Mouse (Mus musculus): ENCODE results near the gene Ctsr. TPM values are rescaled to one million over a fixed set of nuclear protein-coding genes. Genes with fewer than 3 reads are reported as not detected.
"Not testable (repeated sequence)": the region's sequence is repeated elsewhere in the genome, so short reads cannot be mapped to it uniquely, and the experiment has no call there.

The Ctsr gene
- polyA plus RNA-seq (2014; fragmentation: Nextera tagmentation; extraction: Ambion mirVana), result not detected in 2 replicates

DNA sequence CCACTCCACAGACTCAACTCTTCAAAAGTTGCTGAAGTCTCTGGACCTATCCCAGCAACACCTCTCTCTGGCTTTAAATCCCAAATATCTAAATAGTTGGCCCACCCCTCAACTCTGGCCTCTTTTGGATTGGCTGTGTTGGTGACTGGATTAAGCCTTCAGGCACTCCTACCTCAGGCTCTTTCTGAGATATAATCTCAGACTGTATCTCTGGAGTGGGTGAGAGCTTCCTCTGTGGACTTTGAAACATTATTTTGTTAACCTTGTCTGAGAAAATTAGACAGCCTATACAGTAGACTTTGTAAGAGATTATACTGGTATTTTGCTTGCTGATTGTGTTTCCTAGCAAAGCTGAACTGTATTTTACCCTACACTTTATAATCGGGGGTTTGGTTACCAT is at the start of gene Ctsr:
TSS of gene Ctsr (minus strand) at position 101 of the 400 bp plus-strand sequence.
- H3K9ac ChIP-seq (replicated peaks; ENCODE audit: low read depth, low read length), result no peak within 1 kb of the TSS
- peaks cover 3% of the 10 kb centered on the region; the same call in 1 of the 2 replicates for H3K9me3 ChIP-seq (ENCODE audit: control insufficient read depth, low read length)
- no peak within 1 kb of the TSS for H3K27ac ChIP-seq (ENCODE audit: low read depth, low read length)
- no peaks in the 10 kb centered on the region for H3K27me3 ChIP-seq (ENCODE audit: control insufficient read depth, insufficient read depth, low read length)
- no peak within 1 kb of the TSS for H3K4me2 ChIP-seq (ENCODE audit: low read depth, low read length)
- no peaks in the 10 kb centered on the region for H3K4me1 ChIP-seq (ENCODE audit: control insufficient read depth, insufficient read depth, low read length)
- no peak for ATAC-seq (ENCODE audit: low read depth)
- H3K4me3 ChIP-seq (ENCODE audit: low read depth, low read length), result no peak within 1 kb of the TSS
- H3K36me3 ChIP-seq (ENCODE audit: control insufficient read depth, insufficient read depth, low read length), result no peaks in the 10 kb centered on the region
- 89% methylated on average over 1 of the region's 1 CpGs for WGBS

DNA sequence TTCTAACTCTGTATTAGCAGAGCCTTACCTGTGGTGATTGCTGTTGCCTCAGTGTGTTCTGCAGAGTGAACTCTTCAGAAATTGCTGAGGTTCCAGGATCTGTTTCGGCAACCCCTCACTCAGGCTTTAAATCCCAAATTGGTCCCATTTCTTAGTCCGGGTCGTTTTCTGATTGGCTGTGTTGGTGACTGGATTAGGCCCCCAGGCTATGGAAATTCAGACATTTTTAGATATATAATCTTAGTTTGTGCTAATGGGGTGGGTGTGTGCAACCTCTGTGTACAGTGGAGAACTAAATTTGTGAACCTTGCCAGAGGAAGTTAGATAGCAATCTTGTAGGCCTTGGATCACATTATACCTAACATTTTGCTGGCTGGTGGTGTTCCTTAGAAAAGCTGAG is 39.3 kb upstream of the Ctsr start, which contains the start of gene Cts6:
TSS of gene Cts6 (minus strand) at position 101 of the 400 bp plus-strand sequence.
- no peak for ATAC-seq (ENCODE audit: low read depth)
- Histone ChIP-seq H3K9me3 (ENCODE audit: control insufficient read depth, low read length) (peaks cover 12% of the 10 kb centered on the region; the same call in 1 of the 2 replicates), H3K27ac (ENCODE audit: low read depth, low read length) (no peak within 1 kb of the TSS), H3K4me1 (ENCODE audit: control insufficient read depth, insufficient read depth, low read length) (no peaks in the 10 kb centered on the region), H3K27me3 (ENCODE audit: control insufficient read depth, insufficient read depth, low read length) (no peaks in the 10 kb centered on the region), H3K4me2 (ENCODE audit: low read depth, low read length) (no peak within 1 kb of the TSS), H3K4me3 (ENCODE audit: low read depth, low read length) (no peak within 1 kb of the TSS), H3K36me3 (ENCODE audit: control insufficient read depth, insufficient read depth, low read length) (no peaks in the 10 kb centered on the region), H3K9ac (replicated peaks; ENCODE audit: low read depth, low read length) (no peak within 1 kb of the TSS)
- WGBS, result 94% methylated on average over 3 of the region's 3 CpGs

DNA sequence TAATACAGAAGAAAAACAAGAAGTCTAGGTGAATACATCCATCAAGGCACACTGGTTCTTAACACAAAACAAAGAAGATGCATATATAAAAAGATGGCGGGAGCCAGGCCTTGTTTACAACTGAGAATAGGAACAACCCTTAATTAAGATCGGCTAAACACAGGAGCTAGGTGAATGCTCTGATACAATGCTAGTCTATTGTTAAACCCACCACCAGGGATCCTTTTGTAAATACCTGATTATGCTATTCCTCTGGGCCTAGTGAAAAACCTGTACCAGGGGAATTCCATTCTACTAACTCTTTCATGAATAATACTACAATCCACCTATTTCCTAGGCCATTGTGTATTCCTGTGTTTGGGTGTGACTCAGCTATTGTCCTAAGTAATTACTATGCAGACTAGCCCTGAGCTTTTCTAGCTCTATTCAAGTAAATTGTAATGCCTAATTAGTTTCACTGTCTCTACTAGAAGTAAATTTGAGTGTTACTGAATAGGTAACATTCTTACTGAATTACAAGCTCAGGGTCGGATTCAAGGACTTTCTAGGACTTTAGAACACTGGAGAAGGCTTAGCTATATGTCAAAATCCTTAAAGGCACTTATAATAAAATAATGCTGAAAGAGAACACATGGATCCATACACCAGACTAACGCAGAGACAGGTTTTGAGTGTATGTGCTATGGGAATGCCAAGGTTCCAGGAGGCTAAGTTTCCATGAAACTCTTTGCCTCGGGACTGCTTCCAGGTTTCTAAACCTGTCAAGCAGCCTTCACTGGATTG is 21.3 kb upstream of the Ctsr start:
- not testable (repeated sequence) for H3K9me3 ChIP-seq (ENCODE audit: control insufficient read depth, low read length); H3K9ac ChIP-seq (replicated peaks; ENCODE audit: low read depth, low read length); ATAC-seq (ENCODE audit: low read depth); H3K27ac ChIP-seq (ENCODE audit: low read depth, low read length); H3K36me3 ChIP-seq (ENCODE audit: control insufficient read depth, insufficient read depth, low read length); H3K4me3 ChIP-seq (ENCODE audit: low read depth, low read length); H3K4me2 ChIP-seq (ENCODE audit: low read depth, low read length); H3K27me3 ChIP-seq (ENCODE audit: control insufficient read depth, insufficient read depth, low read length); H3K4me1 ChIP-seq (ENCODE audit: control insufficient read depth, insufficient read depth, low read length)
- WGBS, result 77% methylated on average over 5 of the region's 5 CpGs

DNA sequence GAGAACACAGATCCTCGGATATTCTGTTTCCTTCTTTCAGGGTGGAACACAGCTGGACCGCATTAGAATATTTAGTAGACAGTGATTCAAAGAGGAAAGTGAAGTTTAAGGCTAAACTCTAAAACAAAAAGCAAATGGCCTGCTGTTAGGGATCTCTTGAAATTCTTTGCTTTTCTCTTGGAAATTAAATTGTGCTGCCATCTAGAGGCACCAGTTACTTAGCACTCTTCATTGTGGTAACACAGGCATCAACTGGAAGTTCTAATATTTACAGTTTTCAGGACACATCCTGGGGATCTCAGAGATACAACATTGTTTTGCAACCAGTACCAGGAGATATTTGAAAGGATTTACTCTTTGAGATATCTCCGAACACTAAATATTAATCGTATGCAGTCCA is 566 bp upstream of the Ctsr start:
- Histone ChIP-seq H3K9me3 (ENCODE audit: control insufficient read depth, low read length) (peaks cover 3% of the 10 kb centered on the region; the same call in 1 of the 2 replicates), H3K27me3 (ENCODE audit: control insufficient read depth, insufficient read depth, low read length) (no peaks in the 10 kb centered on the region), H3K4me2 (ENCODE audit: low read depth, low read length) (no peak overlapping the region), H3K27ac (ENCODE audit: low read depth, low read length) (no peak overlapping the region), H3K4me1 (ENCODE audit: control insufficient read depth, insufficient read depth, low read length) (no peaks in the 10 kb centered on the region), H3K4me3 (ENCODE audit: low read depth, low read length) (no peak overlapping the region), H3K36me3 (ENCODE audit: control insufficient read depth, insufficient read depth, low read length) (no peaks in the 10 kb centered on the region), H3K9ac (replicated peaks; ENCODE audit: low read depth, low read length) (no peak overlapping the region)
- WGBS, result 87% methylated on average over 4 of the region's 4 CpGs
- ATAC-seq (ENCODE audit: low read depth), result no peak

Other genes with a start within 250 kb of the Ctsr start
- not detected in 2 replicates for gene Gm49393, start 228.7 kb downstream of the Ctsr start, polyA plus RNA-seq (2014; fragmentation: Nextera tagmentation; extraction: Ambion mirVana)
- 0.31 and 2.1 TPM in 2 replicates for gene Gm49391, start 227.7 kb downstream of the Ctsr start, polyA plus RNA-seq (2014; fragmentation: Nextera tagmentation; extraction: Ambion mirVana)
- 11.6 and 15.6 TPM in 2 replicates for gene Ctla2a, start 227.6 kb downstream of the Ctsr start, polyA plus RNA-seq (2014; fragmentation: Nextera tagmentation; extraction: Ambion mirVana)
- gene Tpbpa, start 222.3 kb downstream of the Ctsr start, polyA plus RNA-seq (2014; fragmentation: Nextera tagmentation; extraction: Ambion mirVana), result not detected in 2 replicates
- not detected in 2 replicates for gene Ctsj, start 158.3 kb downstream of the Ctsr start, polyA plus RNA-seq (2014; fragmentation: Nextera tagmentation; extraction: Ambion mirVana)
- not detected in 2 replicates for gene Ctsq, start 123.6 kb downstream of the Ctsr start, polyA plus RNA-seq (2014; fragmentation: Nextera tagmentation; extraction: Ambion mirVana)
- gene Cts6, start 39.2 kb upstream of the Ctsr start, polyA plus RNA-seq (2014; fragmentation: Nextera tagmentation; extraction: Ambion mirVana), result not detected in 2 replicates
- not detected in 2 replicates for gene Cts8, start 91.1 kb upstream of the Ctsr start, polyA plus RNA-seq (2014; fragmentation: Nextera tagmentation; extraction: Ambion mirVana)
- not detected in 2 replicates for gene Gm49398, start 124.6 kb upstream of the Ctsr start, polyA plus RNA-seq (2014; fragmentation: Nextera tagmentation; extraction: Ambion mirVana)
- not detected in 2 replicates for gene Cts7, start 193.9 kb upstream of the Ctsr start, polyA plus RNA-seq (2014; fragmentation: Nextera tagmentation; extraction: Ambion mirVana)

Data from neural tube, embryonic 14.5 days (tissue).